Mouse (Mus musculus) G1E (cell line): Measurements from ENCODE around the gene Tubd1.

Experiments
- CTCF ChIP-seq: IDR thresholded peaks from 2 replicates; pipeline ENCODE4 v1.5.1; 2012; ENCODE audit warnings: low read depth, low read length, inconsistent platforms, mixed read lengths
- GATA1 ChIP-seq: IDR thresholded peaks from 2 replicates; pipeline ENCODE4 v1.6.1; 2012; ENCODE audit warnings: borderline replicate concordance, low read length, inconsistent platforms, mixed read lengths

DNA sequence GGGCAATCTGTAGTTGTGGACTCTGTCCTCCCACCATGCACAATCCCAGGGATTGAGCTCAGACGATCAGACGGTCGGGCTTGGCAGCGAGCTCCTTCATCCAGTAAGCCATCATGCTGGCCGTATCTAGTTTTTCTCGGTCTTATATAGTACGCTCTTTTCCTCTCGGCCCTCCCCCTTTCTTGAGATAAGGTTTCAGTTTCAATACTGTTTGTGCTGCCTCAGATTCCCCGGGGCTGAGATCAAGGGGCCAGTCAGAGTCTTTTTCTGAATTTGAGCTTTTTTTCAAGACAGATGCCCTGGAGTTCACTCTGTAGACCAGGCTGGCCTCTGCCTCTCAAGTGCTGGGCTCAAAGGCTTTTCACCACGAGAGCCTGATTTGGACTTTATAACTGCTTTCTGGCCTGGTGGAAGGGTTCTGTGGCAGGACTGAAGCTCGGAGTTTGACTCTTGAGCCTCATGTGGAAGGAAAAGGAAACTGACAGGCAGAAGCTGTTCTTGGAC is 36.5 kb downstream of the Tubd1 start:
- TF ChIP-seq CTCF (no peak), GATA1 (no peak)
